Mouse (Mus musculus) lung, postnatal 25 days (tissue): ENCODE measurements around the gene Rragd.
A peak's percentile ranks its signal among the peaks of the same experiment; 100 is the strongest.
"Not testable (repeated sequence)": the region's sequence is repeated elsewhere in the genome, so short reads cannot be mapped to it uniquely, and the experiment has no call there.

Source experiments
- DNase-seq: peaks from one replicate; pipeline ENCODE4 v3.0.0; 2022; ENCODE audit warnings: low spot score

Rragd gene

GRCm38 (mm10) chr4:32982716-32983175 lies at the start of gene Rragd:
TSS of gene Rragd (plus strand) at chr4:32983037.
- DNase-seq, result peak; percentile 5

- no peak for DNase-seq
Observed at GRCm38 (mm10) chr4:32936762-32937341, 46.0 kb upstream of the Rragd start.

GRCm38 (mm10) chr4:32939521-32939920 lies 43.3 kb upstream of the Rragd start:
- no peak for DNase-seq

GRCm38 (mm10) chr4:32939964-32940363 lies 42.9 kb upstream of the Rragd start:
- DNase-seq, result no peak

GRCm38 (mm10) chr4:32940984-32941383 lies 41.9 kb upstream of the Rragd start:
- no peak for DNase-seq

GRCm38 (mm10) chr4:32947631-32948030 lies 35.2 kb upstream of the Rragd start:
- no peak for DNase-seq

GRCm38 (mm10) chr4:32948696-32949095 lies 34.1 kb upstream of the Rragd start:
- DNase-seq, result no peak

- peak; percentile 42 for DNase-seq
Observed at GRCm38 (mm10) chr4:32950356-32951034, 32.3 kb upstream of the Rragd start, which contains the start of gene Ankrd6. TSS of gene Ankrd6 (minus strand) at chr4:32950841.

GRCm38 (mm10) chr4:32951035-32951940 lies 31.5 kb upstream of the Rragd start:
- DNase-seq, result no peak

- DNase-seq, result no peak
Observed at GRCm38 (mm10) chr4:32952681-32953080, 30.2 kb upstream of the Rragd start.

GRCm38 (mm10) chr4:32956423-32956822 lies 26.4 kb upstream of the Rragd start:
- no peak for DNase-seq

- no peak for DNase-seq
Observed at GRCm38 (mm10) chr4:32961394-32961793, 21.4 kb upstream of the Rragd start.

GRCm38 (mm10) chr4:32964619-32965018 lies 18.2 kb upstream of the Rragd start:
- not testable (repeated sequence) for DNase-seq

GRCm38 (mm10) chr4:32977331-32977730 lies 5.5 kb upstream of the Rragd start:
- DNase-seq, result no peak

GRCm38 (mm10) chr4:32980061-32980460 lies 2.8 kb upstream of the Rragd start:
- DNase-seq, result no peak

- DNase-seq, result no peak
Observed at GRCm38 (mm10) chr4:32981617-32982016, 1.2 kb upstream of the Rragd start.

- no peak for DNase-seq
Observed at GRCm38 (mm10) chr4:32982041-32982715, 659 bp upstream of the Rragd start.

GRCm38 (mm10) chr4:32983176-32984155 lies 629 bp downstream of the Rragd start:
- peak; percentile 32 for DNase-seq

- DNase-seq, result no peak
Observed at GRCm38 (mm10) chr4:32984242-32984641, 1.4 kb downstream of the Rragd start.

GRCm38 (mm10) chr4:32984801-32985675 lies 2.2 kb downstream of the Rragd start:
- no peak for DNase-seq
